Mouse (Mus musculus): ENCODE results near the gene Tubal3. TPM values are rescaled to one million over a fixed set of nuclear protein-coding genes. Genes with fewer than 3 reads are reported as not detected.
A peak's percentile ranks its signal among the peaks of the same experiment; 100 is the strongest.

Tubal3 gene
- polyA plus RNA-seq, 1 experiment, result not detected

- Histone ChIP-seq H3ac (ENCODE audit: control insufficient read depth, insufficient read length) (no peak overlapping the region), H3K4me2 (ENCODE audit: low read depth) (peak overlapping the region; percentile 81), H3K27me3 (ENCODE audit: control insufficient read depth, insufficient read depth, insufficient read length) (no peaks in the 10 kb centered on the region), H3K4me3 (peak overlapping the region; percentile 56), H3K36me3 (ENCODE audit: control insufficient read depth, insufficient read depth) (peaks cover 17% of the 10 kb centered on the region), H3K79me2 (ENCODE audit: control insufficient read depth, insufficient read depth) (peaks cover 40% of the 10 kb centered on the region)
- TF ChIP-seq POLR2A (IDR thresholded peaks at IDR 0.05; ENCODE audit: insufficient read length, low read depth), result no peak
- TF ChIP-seq POLR2AphosphoS2 (IDR thresholded peaks at IDR 0.05; ENCODE audit: insufficient read length, low read depth), result no peak
- no peak for TF ChIP-seq E2F4 (IDR thresholded peaks at IDR 0.05; ENCODE audit: insufficient read depth)
- TF ChIP-seq CEBPB (IDR thresholded peaks at IDR 0.05; ENCODE audit: insufficient read depth, poor library complexity, severe bottlenecking), result no peak
Observed at GRCm38 (mm10) chr13:3891479-3892087, 26.5 kb upstream of the Tubal3 start.

- H3K79me2 ChIP-seq (ENCODE audit: control insufficient read depth, insufficient read depth), result peaks cover 40% of the 10 kb centered on the region
- H3K4me3 ChIP-seq, result peak overlapping the region; percentile 56
Observed at GRCm38 (mm10) chr13:3892601-3893000, 25.5 kb upstream of the Tubal3 start.

GRCm38 (mm10) chr13:3893126-3893734, 24.8 kb upstream of the Tubal3 start:
- H3K4me3 ChIP-seq, result peak overlapping the region; percentile 56
- peak; percentile 89 for TF ChIP-seq USF1 (IDR thresholded peaks at IDR 0.05; ENCODE audit: low read depth)
- no peak for TF ChIP-seq CEBPB (IDR thresholded peaks at IDR 0.05; ENCODE audit: insufficient read depth, poor library complexity, severe bottlenecking)
- TF ChIP-seq SRF (IDR thresholded peaks at IDR 0.05; ENCODE audit: control insufficient read depth, insufficient read length, low read depth), result no peak
- TF ChIP-seq E2F4 (IDR thresholded peaks at IDR 0.05; ENCODE audit: insufficient read depth), result no peak
- TF ChIP-seq REST (IDR thresholded peaks at IDR 0.05; ENCODE audit: insufficient read depth, insufficient read length), result peak; percentile 27
- no peak for TF ChIP-seq MAX (IDR thresholded peaks at IDR 0.05; ENCODE audit: low read depth)
- TF ChIP-seq TCF12 (IDR thresholded peaks at IDR 0.05; ENCODE audit: insufficient read depth, poor library complexity, severe bottlenecking), result no peak
- peak; percentile 96 for TF ChIP-seq POLR2A (IDR thresholded peaks at IDR 0.05; ENCODE audit: insufficient read length, low read depth)
- peak in 1 of 3 experiments; percentile 43 for TF ChIP-seq MYOG (IDR thresholded peaks at IDR 0.05; ENCODE audit: control insufficient read depth in 1 of 3, insufficient read depth in 1 of 3, insufficient read length in 2 of 3, low read depth in 2 of 3)
- no peak for TF ChIP-seq TCF3 (IDR thresholded peaks at IDR 0.05; ENCODE audit: insufficient read length, low read depth)
- TF ChIP-seq MYOD1 (IDR thresholded peaks at IDR 0.05; ENCODE audit: control insufficient read depth in 1 of 3, insufficient read length in 2 of 3, low read depth in 2 of 3), result no peak
- peak; percentile 97 for TF ChIP-seq POLR2AphosphoS2 (IDR thresholded peaks at IDR 0.05; ENCODE audit: insufficient read length, low read depth)
- peaks cover 4% of the 10 kb centered on the region for H3K36me3 ChIP-seq (ENCODE audit: control insufficient read depth, insufficient read depth)
- no peaks in the 10 kb centered on the region for H3K27me3 ChIP-seq (ENCODE audit: control insufficient read depth, insufficient read depth, insufficient read length)
- H3K79me2 ChIP-seq (ENCODE audit: control insufficient read depth, insufficient read depth), result peaks cover 40% of the 10 kb centered on the region
- no peak overlapping the region for H3ac ChIP-seq (ENCODE audit: control insufficient read depth, insufficient read length)
- peak overlapping the region; percentile 81 for H3K4me2 ChIP-seq (ENCODE audit: low read depth)

More at GRCm38 (mm10) chr13:3892601-3893000, 25.5 kb upstream of the Tubal3 start:
- peak overlapping the region; percentile 81 for H3K4me2 ChIP-seq (ENCODE audit: low read depth)
- no peaks in the 10 kb centered on the region for H3K27me3 ChIP-seq (ENCODE audit: control insufficient read depth, insufficient read depth, insufficient read length)
- TF ChIP-seq SRF (IDR thresholded peaks at IDR 0.05; ENCODE audit: control insufficient read depth, insufficient read length, low read depth) (no peak), CEBPB (IDR thresholded peaks at IDR 0.05; ENCODE audit: insufficient read depth, poor library complexity, severe bottlenecking) (no peak), TCF3 (IDR thresholded peaks at IDR 0.05; ENCODE audit: insufficient read length, low read depth) (no peak), REST (IDR thresholded peaks at IDR 0.05; ENCODE audit: insufficient read depth, insufficient read length) (no peak), MAX (IDR thresholded peaks at IDR 0.05; ENCODE audit: low read depth) (no peak), POLR2AphosphoS2 (IDR thresholded peaks at IDR 0.05; ENCODE audit: insufficient read length, low read depth) (no peak), TCF12 (IDR thresholded peaks at IDR 0.05; ENCODE audit: insufficient read depth, poor library complexity, severe bottlenecking) (no peak), USF1 (IDR thresholded peaks at IDR 0.05; ENCODE audit: low read depth) (no peak)
- H3K36me3 ChIP-seq (ENCODE audit: control insufficient read depth, insufficient read depth), result peaks cover 10% of the 10 kb centered on the region
- H3ac ChIP-seq (ENCODE audit: control insufficient read depth, insufficient read length), result no peak overlapping the region

- H3K4me3 ChIP-seq, result no peak overlapping the region
- H3K4me2 ChIP-seq (ENCODE audit: low read depth), result no peak overlapping the region
- H3ac ChIP-seq (ENCODE audit: control insufficient read depth, insufficient read length), result no peak overlapping the region
- TF ChIP-seq MYOG (IDR thresholded peaks at IDR 0.05; ENCODE audit: control insufficient read depth in 1 of 3, insufficient read depth in 1 of 3, insufficient read length in 2 of 3, low read depth in 2 of 3) (no peak), SRF (IDR thresholded peaks at IDR 0.05; ENCODE audit: control insufficient read depth, insufficient read length, low read depth) (no peak), TCF3 (IDR thresholded peaks at IDR 0.05; ENCODE audit: insufficient read length, low read depth) (no peak), E2F4 (IDR thresholded peaks at IDR 0.05; ENCODE audit: insufficient read depth) (no peak), CEBPB (IDR thresholded peaks at IDR 0.05; ENCODE audit: insufficient read depth, poor library complexity, severe bottlenecking) (no peak), TCF12 (IDR thresholded peaks at IDR 0.05; ENCODE audit: insufficient read depth, poor library complexity, severe bottlenecking) (no peak), MAX (IDR thresholded peaks at IDR 0.05; ENCODE audit: low read depth) (no peak), POLR2AphosphoS2 (IDR thresholded peaks at IDR 0.05; ENCODE audit: insufficient read length, low read depth) (no peak)
- peaks cover 29% of the 10 kb centered on the region for H3K79me2 ChIP-seq (ENCODE audit: control insufficient read depth, insufficient read depth)
- no peaks in the 10 kb centered on the region for H3K36me3 ChIP-seq (ENCODE audit: control insufficient read depth, insufficient read depth)
- H3K27me3 ChIP-seq (ENCODE audit: control insufficient read depth, insufficient read depth, insufficient read length), result no peaks in the 10 kb centered on the region
Observed at GRCm38 (mm10) chr13:3894549-3894948, 23.5 kb upstream of the Tubal3 start.
